Mouse (Mus musculus): Measurements from ENCODE around the gene Enox1.

Gene Enox1

GRCm38 (mm10) chr14:77585031-77585800, 428.7 kb downstream of the Enox1 start:
- Histone ChIP-seq H3K36me3 (ENCODE audit: insufficient read depth, low read length) (peaks cover 95% of the 10 kb centered on the region), H3K4me1 (replicated peaks; ENCODE audit: low read depth, low read length) (peaks cover 31% of the 10 kb centered on the region), H3K27me3 (ENCODE audit: insufficient read depth, low read length) (no peaks in the 10 kb centered on the region), H3K4me3 (replicated peaks; ENCODE audit: low read length) (no peak overlapping the region), H3K9me3 (ENCODE audit: low read length) (no peaks in the 10 kb centered on the region)
- no peak for TF ChIP-seq CTCF (conservative IDR thresholded peaks at IDR 0.05; ENCODE audit: low read length)
- no peak for TF ChIP-seq NANOG (IDR thresholded peaks at IDR 0.05; ENCODE audit: borderline replicate concordance, low read length)
- TF ChIP-seq POU5F1 (IDR thresholded peaks at IDR 0.05; ENCODE audit: borderline replicate concordance, low read length) = no peak

DNA sequence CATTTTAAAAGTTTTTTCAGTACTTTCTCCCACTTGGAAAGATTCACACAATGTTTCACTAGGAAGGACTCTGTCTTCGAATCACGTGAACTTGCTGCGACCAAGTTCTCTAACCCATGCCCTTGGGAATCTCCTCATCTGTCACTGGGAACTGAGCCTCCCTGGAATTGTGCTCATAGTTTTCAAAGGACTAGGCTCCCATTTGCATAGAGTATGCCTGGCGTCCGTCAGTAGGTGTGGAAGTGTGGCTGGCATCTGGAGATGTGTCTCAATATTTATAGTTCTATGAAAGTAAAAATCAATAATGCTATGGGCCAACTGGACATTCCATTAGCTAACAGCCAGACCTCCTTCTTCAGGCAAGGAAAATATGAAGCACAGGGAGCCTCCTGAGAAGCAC, 429.5 kb downstream of the Enox1 start:
- peaks cover 23% of the 10 kb centered on the region for H3K4me1 ChIP-seq (replicated peaks; ENCODE audit: low read depth, low read length)
- TF ChIP-seq CTCF (conservative IDR thresholded peaks at IDR 0.05; ENCODE audit: low read length) (no peak), NANOG (IDR thresholded peaks at IDR 0.05; ENCODE audit: borderline replicate concordance, low read length) (no peak), POU5F1 (IDR thresholded peaks at IDR 0.05; ENCODE audit: borderline replicate concordance, low read length) (no peak)
- H3K27me3 ChIP-seq (ENCODE audit: insufficient read depth, low read length) = no peaks in the 10 kb centered on the region
- peaks cover 95% of the 10 kb centered on the region for H3K36me3 ChIP-seq (ENCODE audit: insufficient read depth, low read length)
- no peak overlapping the region for H3K4me3 ChIP-seq (replicated peaks; ENCODE audit: low read length)
- no peaks in the 10 kb centered on the region for H3K9me3 ChIP-seq (ENCODE audit: low read length)

DNA sequence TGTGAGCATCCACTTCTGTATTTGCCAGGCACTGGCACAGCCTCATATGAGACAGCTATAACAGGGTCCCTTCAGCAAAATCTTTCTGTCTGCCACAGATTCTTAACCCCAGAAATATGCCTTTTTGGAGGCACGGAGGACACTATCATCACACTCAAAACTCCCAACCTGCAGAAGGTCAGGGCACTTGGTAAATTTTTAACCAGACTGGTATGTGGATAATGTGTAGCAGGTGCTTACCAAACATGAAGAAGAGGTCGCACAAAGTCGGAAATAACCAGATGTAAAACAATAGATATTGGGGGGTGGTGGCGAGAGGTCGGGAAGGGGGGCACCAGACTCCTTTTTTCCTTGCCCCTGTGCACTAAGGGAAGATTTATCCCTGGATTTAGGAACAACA, 430.6 kb downstream of the Enox1 start:
- peaks cover 11% of the 10 kb centered on the region for H3K4me1 ChIP-seq (replicated peaks; ENCODE audit: low read depth, low read length)
- H3K27me3 ChIP-seq (ENCODE audit: insufficient read depth, low read length) = no peaks in the 10 kb centered on the region
- H3K9me3 ChIP-seq (ENCODE audit: low read length) = no peaks in the 10 kb centered on the region
- H3K36me3 ChIP-seq (ENCODE audit: insufficient read depth, low read length) = peaks cover 95% of the 10 kb centered on the region
- TF ChIP-seq NANOG (IDR thresholded peaks at IDR 0.05; ENCODE audit: borderline replicate concordance, low read length) = no peak
- TF ChIP-seq CTCF (conservative IDR thresholded peaks at IDR 0.05; ENCODE audit: low read length) = no peak
- TF ChIP-seq POU5F1 (IDR thresholded peaks at IDR 0.05; ENCODE audit: borderline replicate concordance, low read length) = no peak
- H3K4me3 ChIP-seq (replicated peaks; ENCODE audit: low read length) = no peak overlapping the region

DNA sequence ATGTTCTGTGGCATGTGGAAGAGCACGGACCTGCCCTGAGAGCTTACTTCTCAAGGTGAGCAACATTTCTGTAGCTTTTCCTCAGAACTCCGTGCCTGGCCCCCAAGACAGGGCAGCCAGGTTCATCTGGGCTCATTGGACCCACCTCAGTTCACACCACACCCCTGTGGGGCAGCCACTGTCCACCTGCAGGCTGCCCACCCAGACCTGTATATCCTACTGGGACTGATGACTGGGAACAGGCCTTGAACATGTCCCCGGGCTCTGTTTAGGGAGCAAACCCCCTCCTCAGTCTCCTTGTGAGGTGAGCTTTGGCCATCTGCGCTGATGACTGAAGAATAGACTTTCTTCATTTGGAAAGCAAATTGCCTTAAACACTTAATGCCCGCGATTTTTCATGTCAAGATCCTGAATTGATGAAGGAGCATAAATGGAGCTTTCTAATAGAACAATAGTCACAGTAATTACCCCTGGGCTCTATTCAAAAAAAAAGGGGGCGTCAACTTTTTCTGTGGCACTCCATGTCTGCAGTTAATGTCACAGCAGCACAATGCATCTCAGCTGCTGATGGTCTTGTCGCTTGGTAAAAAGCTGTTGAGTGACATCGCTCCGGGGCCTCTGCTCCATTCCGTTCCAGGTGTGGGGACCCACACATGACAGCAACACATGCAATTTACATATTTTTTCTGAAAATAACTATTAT, 436.7 kb downstream of the Enox1 start:
- H3K4me3 ChIP-seq (replicated peaks; ENCODE audit: low read length) = no peak overlapping the region
- peaks cover 88% of the 10 kb centered on the region for H3K36me3 ChIP-seq (ENCODE audit: insufficient read depth, low read length)
- TF ChIP-seq CTCF (conservative IDR thresholded peaks at IDR 0.05; ENCODE audit: low read length) (no peak), NANOG (IDR thresholded peaks at IDR 0.05; ENCODE audit: borderline replicate concordance, low read length) (no peak), POU5F1 (IDR thresholded peaks at IDR 0.05; ENCODE audit: borderline replicate concordance, low read length) (no peak)
- no peaks in the 10 kb centered on the region for H3K27me3 ChIP-seq (ENCODE audit: insufficient read depth, low read length)
- no peaks in the 10 kb centered on the region for H3K4me1 ChIP-seq (replicated peaks; ENCODE audit: low read depth, low read length)
- H3K9me3 ChIP-seq (ENCODE audit: low read length) = no peaks in the 10 kb centered on the region

- no peaks in the 10 kb centered on the region for H3K4me1 ChIP-seq (replicated peaks; ENCODE audit: low read depth, low read length)
- no peaks in the 10 kb centered on the region for H3K27me3 ChIP-seq (ENCODE audit: insufficient read depth, low read length)
- TF ChIP-seq CTCF (conservative IDR thresholded peaks at IDR 0.05; ENCODE audit: low read length) (no peak), NANOG (IDR thresholded peaks at IDR 0.05; ENCODE audit: borderline replicate concordance, low read length) (no peak), POU5F1 (IDR thresholded peaks at IDR 0.05; ENCODE audit: borderline replicate concordance, low read length) (no peak)
- H3K36me3 ChIP-seq (ENCODE audit: insufficient read depth, low read length) = peaks cover 87% of the 10 kb centered on the region
- H3K4me3 ChIP-seq (replicated peaks; ENCODE audit: low read length) = no peak overlapping the region
- H3K9me3 ChIP-seq (ENCODE audit: low read length) = no peaks in the 10 kb centered on the region
Observed at GRCm38 (mm10) chr14:77596216-77597175, 439.9 kb downstream of the Enox1 start.

GRCm38 (mm10) chr14:77599016-77599704, 442.6 kb downstream of the Enox1 start:
- H3K36me3 ChIP-seq (ENCODE audit: insufficient read depth, low read length) = peaks cover 87% of the 10 kb centered on the region
- H3K27me3 ChIP-seq (ENCODE audit: insufficient read depth, low read length) = no peaks in the 10 kb centered on the region
- TF ChIP-seq POU5F1 (IDR thresholded peaks at IDR 0.05; ENCODE audit: borderline replicate concordance, low read length) (no peak), CTCF (conservative IDR thresholded peaks at IDR 0.05; ENCODE audit: low read length) (no peak), NANOG (IDR thresholded peaks at IDR 0.05; ENCODE audit: borderline replicate concordance, low read length) (no peak)
- H3K4me1 ChIP-seq (replicated peaks; ENCODE audit: low read depth, low read length) = no peaks in the 10 kb centered on the region
- no peak overlapping the region for H3K4me3 ChIP-seq (replicated peaks; ENCODE audit: low read length)
- H3K9me3 ChIP-seq (ENCODE audit: low read length) = no peaks in the 10 kb centered on the region

DNA sequence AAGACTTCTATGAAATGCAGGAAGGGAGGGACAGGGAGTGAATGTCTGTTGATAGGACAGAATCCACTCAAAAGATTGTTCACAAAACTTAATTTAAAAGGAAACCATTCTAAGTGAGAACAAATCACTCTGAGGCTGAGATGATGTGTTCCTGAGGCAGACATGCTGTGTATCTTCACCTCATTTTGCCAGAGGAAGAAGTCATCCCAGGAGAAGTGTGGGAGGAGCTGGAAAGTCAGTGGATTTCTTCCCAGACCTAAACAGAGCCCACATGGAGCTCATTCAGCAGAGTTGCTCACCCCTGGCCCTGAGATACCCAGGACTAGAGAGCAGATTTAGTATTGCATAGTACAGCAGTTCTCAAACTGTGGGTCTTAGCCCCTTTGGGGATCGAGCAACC, 444.2 kb downstream of the Enox1 start:
- TF ChIP-seq POU5F1 (IDR thresholded peaks at IDR 0.05; ENCODE audit: borderline replicate concordance, low read length) (no peak), NANOG (IDR thresholded peaks at IDR 0.05; ENCODE audit: borderline replicate concordance, low read length) (no peak), CTCF (conservative IDR thresholded peaks at IDR 0.05; ENCODE audit: low read length) (no peak)

More for the DNA sequence above, 444.2 kb downstream of the Enox1 start:
- Histone ChIP-seq H3K4me1 (replicated peaks; ENCODE audit: low read depth, low read length) (no peaks in the 10 kb centered on the region), H3K9me3 (ENCODE audit: low read length) (no peaks in the 10 kb centered on the region), H3K27me3 (ENCODE audit: insufficient read depth, low read length) (no peaks in the 10 kb centered on the region), H3K4me3 (replicated peaks; ENCODE audit: low read length) (no peak overlapping the region), H3K36me3 (ENCODE audit: insufficient read depth, low read length) (peaks cover 87% of the 10 kb centered on the region)
